Mouse (Mus musculus) C2C12 (cell line): ENCODE data around the gene Ddx4.

ENCODE experiments used
- CEBPB ChIP-seq: IDR thresholded peaks from one replicate; pipeline ENCODE4 v1.6.1; 2011; ENCODE audit warnings: low read depth, mild to moderate bottlenecking, control low read depth, moderate library complexity
- CTCF ChIP-seq: IDR thresholded peaks from one replicate; pipeline ENCODE4 v1.5.1; 2011; ENCODE audit not compliant: control insufficient read depth, insufficient read depth, insufficient read length
- MAX ChIP-seq: IDR thresholded peaks from one replicate; pipeline ENCODE4 v1.6.1; 2011; ENCODE audit warnings: mild to moderate bottlenecking, control low read depth
- MYOD1 ChIP-seq: IDR thresholded peaks from one replicate; pipeline ENCODE4 v1.6.1; 2011; ENCODE audit warnings: low read depth; ENCODE audit not compliant: control insufficient read depth, insufficient read length
- MYOG ChIP-seq: IDR thresholded peaks from one replicate; pipeline ENCODE4 v1.6.1; 2011; ENCODE audit not compliant: control insufficient read depth, insufficient read length; ENCODE audit errors: extremely low read depth
- USF1 ChIP-seq: IDR thresholded peaks from one replicate; pipeline ENCODE4 v1.6.1; 2011; ENCODE audit warnings: low read depth, mild to moderate bottlenecking, control low read depth, moderate library complexity

GRCm38 (mm10) chr13:112580590-112581320, 71.5 kb downstream of the Ddx4 start:
- TF ChIP-seq CEBPB (no peak), CTCF (no peak), USF1 (no peak), MYOD1 (no peak), MAX (no peak), MYOG (no peak)
